Comparison of ENCODE assay signal across 12 mouse cellular contexts in the genomic region with DNA sequence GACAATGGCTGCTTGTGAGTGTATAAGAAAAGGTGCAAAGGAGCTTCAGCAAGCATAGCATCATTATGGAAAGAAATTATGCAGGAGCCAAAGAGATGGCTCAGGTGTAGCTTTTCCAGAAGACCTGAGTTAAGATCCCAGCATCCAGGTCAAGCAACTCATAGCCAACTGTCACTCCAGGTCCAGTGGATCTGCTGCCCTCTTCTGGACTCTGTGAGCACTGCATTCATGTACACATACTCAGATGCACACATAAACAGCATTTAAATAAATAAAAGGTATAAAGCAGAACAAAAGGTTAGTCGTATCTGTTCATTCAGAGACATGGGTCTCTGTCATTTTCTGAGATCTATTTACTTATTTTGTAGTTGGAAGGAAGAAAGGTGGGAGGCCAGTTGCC.
DNase-seq lines count a peak whose midpoint lies in the region; ATAC-seq and TF ChIP-seq lines count a peak whose summit lies in the region.
"Had no signal": no experiment of that assay in that cellular context is flagged by ENCODE, and none has a peak within 500 bp of the region (broad histone marks: within the 10 kb centered on the region; RNA-seq: fewer than 3 reads in every experiment).

No protein-coding gene starts in this region.

- no peaks in the 10 kb centered on the region for H3K27me3 ChIP-seq in heart, postnatal 0 days (ENCODE audit: control insufficient read depth, insufficient read depth, low read length)
- H3K27me3 ChIP-seq: midbrain, embryonic 13.5 days had no signal

- no peak overlapping the region for H3K4me3 ChIP-seq in heart, postnatal 0 days (ENCODE audit: low read depth, low read length)
- H3K4me3 ChIP-seq: midbrain, embryonic 13.5 days had no signal

- WGBS in heart, postnatal 0 days = 89% methylated on average over 1 of the region's 1 CpGs

- no peak overlapping the region for H3K4me2 ChIP-seq in heart, postnatal 0 days (ENCODE audit: low read depth, low read length)
- H3K4me2 ChIP-seq: hindbrain, embryonic 14.5 days; midbrain, embryonic 13.5 days had no signal

- H3K36me3 ChIP-seq in heart, postnatal 0 days (replicated peaks; ENCODE audit: control insufficient read depth, insufficient read depth, low read length) = no peaks in the 10 kb centered on the region
- H3K36me3 ChIP-seq: midbrain, embryonic 13.5 days had no signal

- intact Hi-C loops in heart, postnatal 10 days (cut with DNase I) = no loop called here

- H3K27ac ChIP-seq in heart, postnatal 0 days (ENCODE audit: low read depth) = no peak overlapping the region
- H3K27ac ChIP-seq: hindbrain, embryonic 14.5 days; midbrain, embryonic 13.5 days had no signal

- no peak overlapping the region for H3K9ac ChIP-seq in heart, postnatal 0 days (replicated peaks; ENCODE audit: low read depth, low read length)
- H3K9ac ChIP-seq: hindbrain, embryonic 14.5 days; midbrain, embryonic 13.5 days had no signal

- H3K4me1 ChIP-seq in heart, postnatal 0 days (ENCODE audit: control insufficient read depth, insufficient read depth) = 0 out of 2 replicates have a peak, but pooled peaks cover 4% of the 10 kb centered on the region
- H3K4me1 ChIP-seq: midbrain, embryonic 13.5 days had no signal

- no peaks in the 10 kb centered on the region for H3K9me3 ChIP-seq in heart, postnatal 0 days (replicated peaks; ENCODE audit: control insufficient read depth, low read length)
- H3K9me3 ChIP-seq: midbrain, embryonic 13.5 days had no signal

- TF ChIP-seq CTCF in heart, postnatal 0 days (IDR thresholded peaks at IDR 0.05; ENCODE audit: low read depth) = peak; percentile 26; the same call in 1 of the 2 replicates

- TF ChIP-seq EP300 in heart, postnatal 0 days (IDR thresholded peaks at IDR 0.05; ENCODE audit: low read depth) = no peak

- no peak for DNase-seq in heart, postnatal 0 days (ENCODE audit: low spot score)
- DNase-seq in heart, postnatal 10 days = no peak
- DNase-seq in retina, postnatal 1 day = peak; percentile 15
- no peak for DNase-seq in retina, embryonic 14.5 days (ENCODE audit: low spot score)
- DNase-seq in c-Kit-positive CD71-positive TER-119-positive erythroid progenitor cells, embryonic 14.5 days (ENCODE audit: low spot score) = peak; percentile 3
- DNase-seq in right cerebral cortex, postnatal 25 days = no peak
- DNase-seq in layer of hippocampus, adult 8-10 months (ENCODE audit: low spot score in 2 of 2) = no peak
- DNase-seq: layer of hippocampus, postnatal 36 days; lung, adult 18-20 months had no signal

- no peak for ATAC-seq in heart, postnatal 0 days (ENCODE audit: insufficient read depth, low read depth)
- ATAC-seq in activated CD4-positive, CD25-positive, alpha-beta regulatory T cell, adult 4 months = no peak
- ATAC-seq: midbrain, embryonic 13.5 days had no signal

Comparison
In these comparisons a context has a peak if more than half of its experiments do, and no peak if none do; other contexts are left out.
1. DNase-seq: peak in retina, postnatal 1 day (single experiment) and c-Kit-positive CD71-positive TER-119-positive erythroid progenitor cells, embryonic 14.5 days (single experiment); none in heart, postnatal 0 days (single experiment), heart, postnatal 10 days (0 of 2), retina, embryonic 14.5 days (single experiment), right cerebral cortex, postnatal 25 days (single experiment) and layer of hippocampus, adult 8-10 months (0 of 2).